Mouse (Mus musculus): ENCODE measurements at regions not wholly inside any gene's neighbourhood (a gene's known extent, or its start where the extent isn't known, plus 50 kb on each side); places are given as distances from the start of the nearest gene placed in this dataset.
"Not testable (repeated sequence)": the region's sequence is repeated elsewhere in the genome, so short reads cannot be mapped to it uniquely, and the experiment has no call there.

DNA sequence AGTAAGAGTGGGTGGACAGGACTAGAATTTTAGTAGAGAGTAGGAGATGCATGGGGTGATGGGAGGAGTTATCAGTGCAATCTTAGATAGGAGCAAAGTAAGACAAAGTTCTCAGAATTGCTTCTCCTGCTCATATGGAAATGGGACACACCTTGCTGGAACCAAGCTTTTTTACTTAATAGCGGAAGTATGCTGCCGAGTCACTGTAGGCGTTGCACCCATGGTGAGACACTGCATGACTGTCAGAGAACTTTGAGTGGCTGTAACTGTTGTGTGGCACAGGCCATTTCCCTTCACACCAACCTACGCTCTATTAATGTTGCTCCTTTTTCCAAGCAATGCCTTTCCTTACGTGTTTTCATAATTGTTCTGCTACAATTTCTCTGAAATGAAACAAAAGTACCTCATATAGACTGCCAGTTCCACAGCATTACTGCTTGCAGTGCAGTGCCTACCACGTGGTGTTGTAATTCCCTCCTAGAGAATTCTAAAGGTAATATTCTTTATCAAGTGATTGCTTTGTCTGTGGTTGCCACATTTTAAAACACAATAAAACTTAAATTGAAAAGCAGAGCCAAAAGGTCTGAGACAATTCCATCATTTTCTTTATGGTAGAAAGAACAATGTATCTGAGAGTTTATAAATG is 117.3 kb upstream of the Gnai1 start:
- Histone ChIP-seq H3K4me3 (ENCODE audit: insufficient read depth, low read depth, low read length) (no peak overlapping the region), H3K79me2 (ENCODE audit: control insufficient read depth, insufficient read depth, low read length) (no peaks in the 10 kb centered on the region), H3K27me3 (ENCODE audit: control insufficient read depth, insufficient read depth, low read length) (no peaks in the 10 kb centered on the region), H3K27ac (replicated peaks; ENCODE audit: insufficient read depth, low read depth, low read length) (no peak overlapping the region), H3K4me1 (ENCODE audit: control insufficient read depth, insufficient read depth, low read length) (no peaks in the 10 kb centered on the region), H3K36me3 (ENCODE audit: control insufficient read depth, insufficient read depth, low read length) (no peaks in the 10 kb centered on the region), H3K9ac (ENCODE audit: low read depth, low read length) (no peak overlapping the region)
- no peak for TF ChIP-seq POLR2A (IDR thresholded peaks at IDR 0.05; ENCODE audit: extremely low read depth, insufficient read depth, low read length)
- no peak for DNase-seq (ENCODE audit: extremely low read depth, low read depth, low spot score)
- 84% methylated on average over 6 of the region's 6 CpGs for WGBS

GRCm38 (mm10) chr5:18472114-18472513 is 112.0 kb upstream of the Gnai1 start:
- Histone ChIP-seq H3K4me3 (ENCODE audit: insufficient read depth, low read depth, low read length) (no peak overlapping the region), H3K27ac (replicated peaks; ENCODE audit: insufficient read depth, low read depth, low read length) (no peak overlapping the region), H3K36me3 (ENCODE audit: control insufficient read depth, insufficient read depth, low read length) (no peaks in the 10 kb centered on the region), H3K9ac (ENCODE audit: low read depth, low read length) (no peak overlapping the region), H3K4me1 (ENCODE audit: control insufficient read depth, insufficient read depth, low read length) (no peaks in the 10 kb centered on the region), H3K79me2 (ENCODE audit: control insufficient read depth, insufficient read depth, low read length) (no peaks in the 10 kb centered on the region), H3K27me3 (ENCODE audit: control insufficient read depth, insufficient read depth, low read length) (no peaks in the 10 kb centered on the region)
- peak; percentile 15 for DNase-seq (ENCODE audit: extremely low read depth, low read depth, low spot score)
- TF ChIP-seq POLR2A (IDR thresholded peaks at IDR 0.05; ENCODE audit: extremely low read depth, insufficient read depth, low read length) (no peak), CTCF (IDR thresholded peaks at IDR 0.05; ENCODE audit: low read depth, low read length) (0 out of 2 replicates have a peak, but pooled peaks have one; percentile 6)

DNA sequence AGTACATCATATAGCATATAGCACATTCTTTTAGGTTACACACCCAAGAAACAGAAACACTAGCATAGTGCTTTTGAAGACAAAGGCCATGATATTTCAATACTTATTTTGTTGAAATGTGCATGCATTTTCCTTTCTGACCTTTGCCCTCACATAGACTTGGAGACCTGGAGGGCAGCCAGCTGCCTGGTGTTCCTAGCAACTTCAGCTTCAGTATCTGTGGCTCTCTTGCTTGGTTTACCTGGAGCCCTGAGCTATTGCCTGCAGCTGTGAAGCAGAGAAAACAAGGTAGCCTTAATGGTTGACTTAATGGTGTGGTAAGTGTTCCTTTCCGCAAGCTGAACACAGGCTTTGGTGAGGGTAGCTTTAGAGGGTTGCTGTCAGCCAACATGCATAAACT is 97.6 kb upstream of the Gnai1 start:
- peak; percentile 22 for DNase-seq (ENCODE audit: extremely low read depth, low read depth, low spot score)
- 100% methylated on average over 1 of the region's 1 CpGs for WGBS
- no peaks in the 10 kb centered on the region for H3K79me2 ChIP-seq (ENCODE audit: control insufficient read depth, insufficient read depth, low read length)
- H3K36me3 ChIP-seq (ENCODE audit: control insufficient read depth, insufficient read depth, low read length): no peaks in the 10 kb centered on the region
- no peaks in the 10 kb centered on the region for H3K27me3 ChIP-seq (ENCODE audit: control insufficient read depth, insufficient read depth, low read length)
- no peaks in the 10 kb centered on the region for H3K4me1 ChIP-seq (ENCODE audit: control insufficient read depth, insufficient read depth, low read length)
- H3K27ac ChIP-seq (replicated peaks; ENCODE audit: insufficient read depth, low read depth, low read length): no peak overlapping the region
- TF ChIP-seq POLR2A (IDR thresholded peaks at IDR 0.05; ENCODE audit: extremely low read depth, insufficient read depth, low read length) (no peak), CTCF (IDR thresholded peaks at IDR 0.05; ENCODE audit: low read depth, low read length) (no peak)
- no peak overlapping the region for H3K4me3 ChIP-seq (ENCODE audit: insufficient read depth, low read depth, low read length)
- no peak overlapping the region for H3K9ac ChIP-seq (ENCODE audit: low read depth, low read length)

DNA sequence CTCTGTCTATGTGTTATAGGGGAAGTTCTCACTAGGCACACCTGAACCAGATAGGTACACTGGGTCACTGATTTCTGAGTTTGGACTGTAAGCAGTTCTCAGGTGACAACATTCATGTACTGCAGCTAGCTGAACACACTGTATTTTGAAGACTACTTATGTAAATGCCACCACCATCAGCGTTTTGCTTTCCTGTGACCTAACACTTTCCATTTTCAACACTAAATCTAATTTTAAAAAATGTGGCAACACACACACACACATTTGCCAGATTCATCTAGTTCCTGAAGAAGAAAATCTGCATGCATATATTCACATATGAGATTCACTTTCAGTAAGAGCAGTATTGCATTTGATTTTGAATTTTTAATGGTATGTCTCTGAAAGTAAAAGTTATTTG is 96.0 kb upstream of the Gnai1 start:
- no peak overlapping the region for H3K27ac ChIP-seq (replicated peaks; ENCODE audit: insufficient read depth, low read depth, low read length)
- no peak for DNase-seq (ENCODE audit: extremely low read depth, low read depth, low spot score)
- 90% methylated on average over 1 of the region's 1 CpGs for WGBS
- TF ChIP-seq CTCF (IDR thresholded peaks at IDR 0.05; ENCODE audit: low read depth, low read length) (no peak), POLR2A (IDR thresholded peaks at IDR 0.05; ENCODE audit: extremely low read depth, insufficient read depth, low read length) (no peak)
- no peaks in the 10 kb centered on the region for H3K36me3 ChIP-seq (ENCODE audit: control insufficient read depth, insufficient read depth, low read length)
- no peaks in the 10 kb centered on the region for H3K79me2 ChIP-seq (ENCODE audit: control insufficient read depth, insufficient read depth, low read length)
- H3K9ac ChIP-seq (ENCODE audit: low read depth, low read length): no peak overlapping the region
- no peak overlapping the region for H3K4me3 ChIP-seq (ENCODE audit: insufficient read depth, low read depth, low read length)
- no peaks in the 10 kb centered on the region for H3K27me3 ChIP-seq (ENCODE audit: control insufficient read depth, insufficient read depth, low read length)
- no peaks in the 10 kb centered on the region for H3K4me1 ChIP-seq (ENCODE audit: control insufficient read depth, insufficient read depth, low read length)

DNA sequence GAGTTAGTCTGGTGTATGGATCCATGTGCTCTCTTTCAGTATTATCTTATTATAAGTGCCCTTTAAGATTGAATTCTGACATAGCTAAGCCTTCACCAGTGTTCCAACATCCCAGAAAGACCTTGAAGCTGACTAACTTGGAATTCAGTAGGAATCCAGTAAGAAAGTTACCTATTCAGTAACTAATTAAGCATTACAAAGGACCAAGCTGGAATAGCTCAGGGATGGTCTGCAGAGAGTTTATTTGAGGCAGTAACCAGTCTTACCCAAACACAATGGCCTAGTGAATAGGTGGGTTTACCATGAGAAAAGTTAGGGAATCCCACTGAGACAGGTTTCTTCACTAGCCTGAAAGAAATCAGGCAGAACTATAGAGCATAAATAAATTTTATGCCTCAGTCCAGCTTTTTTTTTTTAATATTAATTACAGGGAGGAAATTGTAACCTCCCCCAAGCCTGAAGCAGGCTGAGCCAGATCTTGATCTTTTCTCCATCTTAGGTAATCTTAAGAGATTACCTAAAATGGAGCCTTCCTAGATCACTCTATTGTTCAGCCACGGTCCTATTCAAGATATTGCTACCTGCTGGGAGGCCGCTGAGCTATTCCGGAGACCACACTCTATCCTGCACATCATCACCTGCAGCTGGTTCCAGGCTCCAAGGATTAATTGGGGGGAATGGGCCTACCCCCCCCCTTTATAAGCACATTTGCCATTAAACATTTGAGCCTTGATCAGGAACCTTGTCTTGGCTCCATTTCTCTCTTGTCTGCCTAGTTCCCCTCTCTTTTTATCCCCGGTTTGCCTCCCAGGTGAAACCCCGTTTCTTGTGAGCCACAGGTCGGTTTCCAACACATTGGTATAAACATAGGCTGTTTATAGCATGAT is 93.0 kb upstream of the Gnai1 start:
- not testable (repeated sequence) for H3K4me1 ChIP-seq (ENCODE audit: control insufficient read depth, insufficient read depth, low read length); H3K27ac ChIP-seq (replicated peaks; ENCODE audit: insufficient read depth, low read depth, low read length); DNase-seq (ENCODE audit: extremely low read depth, low read depth, low spot score); H3K9ac ChIP-seq (ENCODE audit: low read depth, low read length); H3K36me3 ChIP-seq (ENCODE audit: control insufficient read depth, insufficient read depth, low read length); H3K79me2 ChIP-seq (ENCODE audit: control insufficient read depth, insufficient read depth, low read length); H3K27me3 ChIP-seq (ENCODE audit: control insufficient read depth, insufficient read depth, low read length); H3K4me3 ChIP-seq (ENCODE audit: insufficient read depth, low read depth, low read length)
- WGBS: 83% methylated on average over 6 of the region's 6 CpGs

GRCm38 (mm10) chr5:18449261-18449660 is 89.1 kb upstream of the Gnai1 start:
- H3K27me3 ChIP-seq (ENCODE audit: control insufficient read depth, insufficient read depth, low read length): no peaks in the 10 kb centered on the region
- TF ChIP-seq CTCF (IDR thresholded peaks at IDR 0.05; ENCODE audit: low read depth, low read length): no peak
- H3K79me2 ChIP-seq (ENCODE audit: control insufficient read depth, insufficient read depth, low read length): no peaks in the 10 kb centered on the region
- H3K4me3 ChIP-seq (ENCODE audit: insufficient read depth, low read depth, low read length): no peak overlapping the region
- H3K9ac ChIP-seq (ENCODE audit: low read depth, low read length): no peak overlapping the region
- no peak overlapping the region for H3K27ac ChIP-seq (replicated peaks; ENCODE audit: insufficient read depth, low read depth, low read length)
- 82% methylated on average over 3 of the region's 3 CpGs for WGBS
- no peaks in the 10 kb centered on the region for H3K4me1 ChIP-seq (ENCODE audit: control insufficient read depth, insufficient read depth, low read length)
- DNase-seq (ENCODE audit: extremely low read depth, low read depth, low spot score): no peak
- no peaks in the 10 kb centered on the region for H3K36me3 ChIP-seq (ENCODE audit: control insufficient read depth, insufficient read depth, low read length)
